Mouse (Mus musculus) embryonic fibroblast, embryonic 13.5 days (primary cell): ENCODE results near the gene Hspb8.

Source experiments
- CTCF ChIP-seq: IDR thresholded peaks from 2 replicates; pipeline ENCODE4 v1.5.1; 2011; ENCODE audit warnings: mild to moderate bottlenecking, control low read depth, low read length, moderate library complexity, borderline replicate concordance; ENCODE audit not compliant: insufficient read depth
- POLR2A ChIP-seq: IDR thresholded peaks from 2 replicates; pipeline ENCODE4 v1.6.1; 2011; ENCODE audit warnings: low read depth, mild to moderate bottlenecking, control low read depth, low read length, moderate library complexity

DNA sequence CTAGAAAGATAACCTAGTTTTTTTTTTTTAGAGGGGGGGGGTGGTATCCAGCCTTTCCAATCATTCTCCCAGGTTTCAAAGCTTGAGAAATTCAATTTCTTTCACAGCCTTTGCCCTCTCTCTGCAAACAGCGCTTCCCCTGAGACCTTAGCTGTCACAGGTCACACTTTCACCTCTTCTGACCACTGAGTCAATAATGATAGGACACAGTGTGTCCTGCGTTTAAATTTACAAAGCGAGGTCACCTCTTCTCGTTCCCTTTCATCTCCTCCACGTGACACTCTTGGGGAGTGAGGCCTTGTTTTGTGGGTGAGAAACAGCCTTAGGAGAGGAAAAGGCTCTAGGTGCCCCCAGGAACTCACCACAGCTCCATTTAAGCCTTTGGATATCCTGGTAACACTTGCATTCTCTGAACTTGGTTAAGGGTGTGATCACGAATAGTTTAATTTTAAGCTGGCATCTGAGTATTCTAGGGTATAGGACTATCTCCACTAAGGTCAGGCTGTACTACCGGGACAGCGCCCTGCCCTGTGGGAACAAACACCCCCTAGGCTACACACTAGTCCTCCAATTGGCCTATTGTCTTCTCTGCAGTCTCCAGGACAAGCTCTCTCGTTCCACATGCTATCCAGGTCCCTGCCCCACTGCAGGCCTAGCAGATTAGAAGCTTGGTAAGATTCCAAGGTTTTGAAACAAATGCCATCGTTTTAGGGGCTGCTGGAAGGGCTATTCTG lies 23.1 kb upstream of the Hspb8 start:
- TF ChIP-seq CTCF (no peak), POLR2A (no peak)
